Mouse (Mus musculus): ENCODE data around the gene Rora.

- TF ChIP-seq CTCF (IDR thresholded peaks at IDR 0.05; ENCODE audit: control insufficient read depth, insufficient read depth, insufficient read length) (no peak), MAX (IDR thresholded peaks at IDR 0.05) (no peak)
Measured at GRCm38 (mm10) chr9:68790922-68791321, 137.3 kb downstream of the Rora start.
